In genomic region chr11:99250241-99250640, GRCm38 (mm10) we compare ENCODE assay signal across 19 mouse cellular contexts. TPM values are rescaled to one million over a fixed set of nuclear protein-coding genes. Genes with fewer than 3 reads are reported as not detected.
A peak's percentile ranks its signal among the peaks of the same experiment; 100 is the strongest.
DNase-seq lines count a peak whose midpoint lies in the region; ATAC-seq and TF ChIP-seq lines count a peak whose summit lies in the region.
"Had no signal": no experiment of that assay in that cellular context is flagged by ENCODE, and none has a peak within 500 bp of the region (broad histone marks: within the 10 kb centered on the region; RNA-seq: fewer than 3 reads in every experiment).

No protein-coding gene starts in this region.

- no peak for TF ChIP-seq CTCF in stomach, postnatal 0 days (IDR thresholded peaks at IDR 0.05; ENCODE audit: low read depth)

- no peak for ATAC-seq in embryonic facial prominence, embryonic 13.5 days (ENCODE audit: insufficient number of reproducible peaks, insufficient read depth, low FRiP score, low TSS enrichment, low read depth)
- ATAC-seq in stomach, postnatal 0 days (ENCODE audit: low FRiP score, low TSS enrichment) = no peak
- ATAC-seq: midbrain, embryonic 16.5 days had no signal

- no peaks in the 10 kb centered on the region for H3K27me3 ChIP-seq in embryonic facial prominence, embryonic 13.5 days
- no peaks in the 10 kb centered on the region for H3K27me3 ChIP-seq in embryonic facial prominence, embryonic 10.5 days (replicated peaks; ENCODE audit: low read depth, poor library complexity, severe bottlenecking)
- H3K27me3 ChIP-seq in stomach, postnatal 0 days (ENCODE audit: control insufficient read depth, insufficient read depth, low read length) = no peaks in the 10 kb centered on the region

- no peaks in the 10 kb centered on the region for H3K9me3 ChIP-seq in embryonic facial prominence, embryonic 13.5 days
- no peaks in the 10 kb centered on the region for H3K9me3 ChIP-seq in embryonic facial prominence, embryonic 10.5 days
- H3K9me3 ChIP-seq in stomach, postnatal 0 days (ENCODE audit: control insufficient read depth, low read length) = no peaks in the 10 kb centered on the region

- H3K4me2 ChIP-seq in embryonic facial prominence, embryonic 13.5 days = no peak overlapping the region
- no peak overlapping the region for H3K4me2 ChIP-seq in stomach, postnatal 0 days (replicated peaks; ENCODE audit: low read depth)
- H3K4me2 ChIP-seq: liver, embryonic 11.5 days had no signal

- 35% methylated on average over 5 of the region's 5 CpGs for WGBS in embryonic facial prominence, embryonic 13.5 days
- WGBS in embryonic facial prominence, embryonic 10.5 days = 60% methylated on average over 5 of the region's 5 CpGs
- 42% methylated on average over 5 of the region's 5 CpGs for WGBS in stomach, postnatal 0 days

- no peaks in the 10 kb centered on the region for H3K36me3 ChIP-seq in embryonic facial prominence, embryonic 13.5 days
- H3K36me3 ChIP-seq in embryonic facial prominence, embryonic 10.5 days (replicated peaks) = no peaks in the 10 kb centered on the region
- H3K36me3 ChIP-seq in stomach, postnatal 0 days (ENCODE audit: control insufficient read depth, insufficient read depth, low read length) = no peaks in the 10 kb centered on the region

- no peak overlapping the region for H3K27ac ChIP-seq in embryonic facial prominence, embryonic 13.5 days
- H3K27ac ChIP-seq in embryonic facial prominence, embryonic 10.5 days (replicated peaks) = no peak overlapping the region
- H3K27ac ChIP-seq in stomach, postnatal 0 days (replicated peaks) = no peak overlapping the region
- H3K27ac ChIP-seq: kidney, postnatal 0 days had no signal

- intact Hi-C loops in left cerebral cortex, postnatal 36 days (cut with DNase I) = no loop called here

- 0 out of 2 replicates have a peak overlapping the region, but pooled peaks have one; percentile 17 for H3K9ac ChIP-seq in embryonic facial prominence, embryonic 13.5 days
- H3K9ac ChIP-seq in stomach, postnatal 0 days (ENCODE audit: low read length) = no peak overlapping the region

- peaks cover 5% of the 10 kb centered on the region for H3K4me1 ChIP-seq in embryonic facial prominence, embryonic 13.5 days
- peaks cover 5% of the 10 kb centered on the region; the same call in 1 of the 2 replicates for H3K4me1 ChIP-seq in embryonic facial prominence, embryonic 10.5 days
- H3K4me1 ChIP-seq in stomach, postnatal 0 days (replicated peaks; ENCODE audit: control insufficient read depth, insufficient read depth) = no peaks in the 10 kb centered on the region

- no peak overlapping the region for H3K4me3 ChIP-seq in embryonic facial prominence, embryonic 13.5 days
- H3K4me3 ChIP-seq in embryonic facial prominence, embryonic 10.5 days = no peak overlapping the region
- H3K4me3 ChIP-seq in stomach, postnatal 0 days (ENCODE audit: low read depth, low read length) = no peak overlapping the region

- no peak for TF ChIP-seq EP300 in stomach, postnatal 0 days (optimal IDR thresholded peaks at IDR 0.05)

- DNase-seq in embryonic facial prominence, embryonic 10.5 days (ENCODE audit: low spot score) = no peak
- DNase-seq in CD4-positive, CD25-positive, alpha-beta regulatory T cell, adult 2 months (ENCODE audit: low read depth, low spot score) = peak; percentile 13
- peak; percentile 22 to 66 for DNase-seq in layer of hippocampus, adult 18-20 months (ENCODE audit: low spot score in 2 of 2)
- DNase-seq in left cerebral cortex, postnatal 36 days (ENCODE audit: low spot score in 2 of 2) = peak; percentile 32 to 64
- no peak for DNase-seq in stomach, postnatal 0 days (ENCODE audit: low spot score)
- DNase-seq in lung, postnatal 14 days = no peak
- no peak for DNase-seq in thymus, postnatal 10 days (ENCODE audit: low spot score in 2 of 2)
- DNase-seq: cerebellum, adult 9-11 months; lung, postnatal 36 days had no signal

RNA-seq across cellular contexts. Expression of gene Krt222, which starts 6.4 kb away (rescaled TPM):
- 0.41 and 0.42 TPM in 2 replicates for polyA plus RNA-seq in embryonic facial prominence, embryonic 13.5 days (2015; fragmentation: Nextera tagmentation; extraction: Ambion mirVana)
- 0.10 and 0.12 TPM in 2 replicates for polyA plus RNA-seq in embryonic facial prominence, embryonic 10.5 days (2016; fragmentation: Nextera tagmentation; extraction: Ambion mirVana)
- 10 to 100 TPM; 22.1 to 24.5 TPM for total RNA-seq in layer of hippocampus, adult 18-20 months (2021)
- total RNA-seq in left cerebral cortex, postnatal 36 days (2021) = 10 to 100 TPM; 31.2 to 37.7 TPM
- 0.25 and 0.33 TPM in 2 replicates for polyA plus RNA-seq in stomach, postnatal 0 days (2015; fragmentation: Nextera tagmentation; extraction: Ambion mirVana)
- total RNA-seq: MEL had no signal

RNA-seq across cellular contexts. Expression of gene Smarce1, which starts 19.4 kb away (rescaled TPM):
- polyA plus RNA-seq in embryonic facial prominence, embryonic 13.5 days (2015; fragmentation: Nextera tagmentation; extraction: Ambion mirVana) = 307 and 334 TPM in 2 replicates
- 369 and 387 TPM in 2 replicates for polyA plus RNA-seq in embryonic facial prominence, embryonic 10.5 days (2016; fragmentation: Nextera tagmentation; extraction: Ambion mirVana)
- total RNA-seq in layer of hippocampus, adult 18-20 months (2021) = 10 to 100 TPM; 54.5 to 55.7 TPM
- total RNA-seq in left cerebral cortex, postnatal 36 days (2021) = 10 to 100 TPM; 53.0 to 65.2 TPM
- 90.3 and 91.6 TPM in 2 replicates for polyA plus RNA-seq in stomach, postnatal 0 days (2015; fragmentation: Nextera tagmentation; extraction: Ambion mirVana)

RNA-seq across cellular contexts. Expression of gene Krt24, which starts 34.8 kb away (rescaled TPM):
- 0.32 and 0.44 TPM in 2 replicates for polyA plus RNA-seq in embryonic facial prominence, embryonic 13.5 days (2015; fragmentation: Nextera tagmentation; extraction: Ambion mirVana)
- polyA plus RNA-seq in embryonic facial prominence, embryonic 10.5 days (2016; fragmentation: Nextera tagmentation; extraction: Ambion mirVana) = not detected in 2 replicates
- not detected for total RNA-seq in layer of hippocampus, adult 18-20 months (2021)
- not detected for total RNA-seq in left cerebral cortex, postnatal 36 days (2021)
- not detected in 2 replicates for polyA plus RNA-seq in stomach, postnatal 0 days (2015; fragmentation: Nextera tagmentation; extraction: Ambion mirVana)
- total RNA-seq: gastrocnemius, adult 8-10 months; MEL had no signal
- polyA plus RNA-seq: activated CD4-positive, CD25-positive, alpha-beta regulatory T cell, adult 4 months; heart, embryonic 16.5 days; kidney, postnatal 0 days; liver, embryonic 11.5 days; midbrain, embryonic 16.5 days; neural tube, embryonic 14.5 days; small intestine, adult 2 months had no signal

Comparison
In these comparisons a context has a peak if more than half of its experiments do, and no peak if none do; other contexts are left out.
1. DNase-seq: peak in CD4-positive, CD25-positive, alpha-beta regulatory T cell, adult 2 months (single experiment), layer of hippocampus, adult 18-20 months (2 of 2) and left cerebral cortex, postnatal 36 days (2 of 2); none in embryonic facial prominence, embryonic 10.5 days (single experiment), stomach, postnatal 0 days (single experiment), lung, postnatal 14 days (single experiment) and thymus, postnatal 10 days (0 of 2).